Mouse (Mus musculus) brain, embryonic 14.5 days (tissue): ENCODE data around the gene Cd3d. TPM values are rescaled to one million over a fixed set of nuclear protein-coding genes. Genes with fewer than 3 reads are reported as not detected.

Experiments
- DNase-seq: peaks from one replicate; pipeline ENCODE4 v3.0.0-alpha.2; 2011; ENCODE audit warnings: low read depth
- CTCF ChIP-seq: fragments of 200-500 bp; IDR thresholded peaks from 2 replicates; pipeline ENCODE4 v1.5.1; 2012; ENCODE audit warnings: inconsistent platforms, mild to moderate bottlenecking, moderate library complexity, borderline replicate concordance; ENCODE audit not compliant: insufficient read depth, insufficient read length; ENCODE audit errors: extremely low read depth
- POLR2A ChIP-seq: fragments of 200-500 bp; IDR thresholded peaks from 2 replicates; pipeline ENCODE4 v1.6.1; 2012; ENCODE audit warnings: mild to moderate bottlenecking, inconsistent platforms, borderline replicate concordance; ENCODE audit not compliant: poor library complexity, insufficient read depth, insufficient read length, severe bottlenecking; ENCODE audit errors: extremely low read depth
- polyA plus RNA-seq: library from polyadenylated mRNA; depleted of rRNA; stranded (reverse); fragments of >200 nt; gene quantifications from 2 replicates; pipeline ENCODE4 v1.2.3, GENCODE M21; 2012

Gene Cd3d
- polyA plus RNA-seq, 1 experiment, result not detected

GRCm38 (mm10) chr9:44998138-44998537 is 16.6 kb downstream of the Cd3d start:
- TF ChIP-seq POLR2A, result no peak
- no peak for TF ChIP-seq CTCF

GRCm38 (mm10) chr9:44999171-44999570 is 17.6 kb downstream of the Cd3d start:
- no peak for TF ChIP-seq POLR2A
- no peak for TF ChIP-seq CTCF
- DNase-seq, result no peak

More at GRCm38 (mm10) chr9:44998138-44998537, 16.6 kb downstream of the Cd3d start:
- DNase-seq, result no peak

GRCm38 (mm10) chr9:44999776-45000175 is 18.2 kb downstream of the Cd3d start:
- TF ChIP-seq POLR2A, result no peak
- no peak for TF ChIP-seq CTCF
- no peak for DNase-seq

- no peak for DNase-seq
- TF ChIP-seq POLR2A (no peak), CTCF (no peak)
Measured at GRCm38 (mm10) chr9:45000249-45000648, 18.7 kb downstream of the Cd3d start.

- no peak for DNase-seq
Measured at GRCm38 (mm10) chr9:45007404-45007803, 25.8 kb downstream of the Cd3d start.

GRCm38 (mm10) chr9:45008342-45008741 is 26.8 kb downstream of the Cd3d start:
- no peak for TF ChIP-seq CTCF
- TF ChIP-seq POLR2A, result no peak
- DNase-seq, result no peak

More at GRCm38 (mm10) chr9:45007404-45007803, 25.8 kb downstream of the Cd3d start:
- TF ChIP-seq CTCF, result no peak
- TF ChIP-seq POLR2A, result no peak

- DNase-seq, result no peak
- TF ChIP-seq CTCF, result no peak
Measured at GRCm38 (mm10) chr9:45009180-45010078, 27.8 kb downstream of the Cd3d start, which contains the start of gene Cd3e. Gene Cd3e, minus strand, starts transcription at chr9:45009627.

GRCm38 (mm10) chr9:45010461-45010860 is 28.9 kb downstream of the Cd3d start:
- peak; percentile 5 for DNase-seq
- TF ChIP-seq POLR2A (no peak), CTCF (no peak)

- DNase-seq, result no peak
- TF ChIP-seq POLR2A, result no peak
- no peak for TF ChIP-seq CTCF
Measured at GRCm38 (mm10) chr9:45011291-45011690, 29.7 kb downstream of the Cd3d start.

GRCm38 (mm10) chr9:45014879-45015278 is 33.3 kb downstream of the Cd3d start:
- no peak for DNase-seq
- TF ChIP-seq CTCF (no peak), POLR2A (no peak)

- DNase-seq, result no peak
- no peak for TF ChIP-seq CTCF
- no peak for TF ChIP-seq POLR2A
Measured at GRCm38 (mm10) chr9:45015841-45016240, 34.3 kb downstream of the Cd3d start.

- peak; percentile 4 for DNase-seq
- TF ChIP-seq CTCF, result no peak
Measured at GRCm38 (mm10) chr9:45018031-45018430, 36.4 kb downstream of the Cd3d start.
